Mouse (Mus musculus): ENCODE data around the gene Olfr284. TPM values are rescaled to one million over a fixed set of nuclear protein-coding genes. Genes with fewer than 3 reads are reported as not detected.

The Olfr284 gene
- not detected for total RNA-seq (2021)
- not detected in 2 replicates for polyA plus RNA-seq (2012; rRNA removed)
- long read RNA-seq = 0 reads

GRCm38 (mm10) chr15:98340887-98341286, at the start of gene Olfr284:
Gene Olfr284 (minus strand): TSS chr15:98340987.
- DNase-seq = no peak

- peak; percentile 87 for DNase-seq
Observed at GRCm38 (mm10) chr15:98389796-98390195, 49.0 kb upstream of the Olfr284 start.

- no peak for DNase-seq
Observed at GRCm38 (mm10) chr15:98387621-98388020, 46.8 kb upstream of the Olfr284 start.

- no peak for DNase-seq
Observed at GRCm38 (mm10) chr15:98380846-98381245, 40.1 kb upstream of the Olfr284 start, which contains the start of gene Olfr283. Gene Olfr283 (minus strand): TSS chr15:98380946.

GRCm38 (mm10) chr15:98378209-98378608, 37.4 kb upstream of the Olfr284 start:
- no peak for DNase-seq

- no peak for DNase-seq
Observed at GRCm38 (mm10) chr15:98317177-98317724, 23.5 kb downstream of the Olfr284 start, which contains the start of gene Olfr285. Gene Olfr285 (minus strand): TSS chr15:98317353.

- DNase-seq = no peak
Observed at GRCm38 (mm10) chr15:98315703-98316102, 25.1 kb downstream of the Olfr284 start.

GRCm38 (mm10) chr15:98295628-98296551, 44.9 kb downstream of the Olfr284 start, which contains the start of gene Zfp641:
Gene Zfp641 (minus strand): TSS chr15:98296161.
- peak; percentile 81 for DNase-seq

GRCm38 (mm10) chr15:98293651-98294050, 47.1 kb downstream of the Olfr284 start:
- DNase-seq = no peak

Other genes starting within 250 kb of the Olfr284 start
- 10 to 100 TPM; 46.1 to 73.6 TPM for gene Pfkm, start 248.4 kb downstream of the Olfr284 start, total RNA-seq (2021)
- 30.0 and 33.5 TPM in 2 replicates for gene Pfkm, start 248.4 kb downstream of the Olfr284 start, polyA plus RNA-seq (2012; rRNA removed)
- 10 to 100 TPM; 15.7 to 16.5 TPM for gene Senp1, start 247.2 kb downstream of the Olfr284 start, total RNA-seq (2021)
- gene Senp1, start 247.2 kb downstream of the Olfr284 start, polyA plus RNA-seq (2012; rRNA removed) = 4.1 and 5.1 TPM in 2 replicates
- 10 to 100 TPM; 37.3 to 43.0 TPM for gene Asb8, start 175.4 kb downstream of the Olfr284 start, total RNA-seq (2021)
- gene Asb8, start 175.4 kb downstream of the Olfr284 start, polyA plus RNA-seq (2012; rRNA removed) = 25.3 and 28.5 TPM in 2 replicates
- gene Ccdc184, start 173.8 kb downstream of the Olfr284 start, total RNA-seq (2021) = under 1 TPM; 0.75 to 0.90 TPM
- 1.0 and 1.5 TPM in 2 replicates for gene Ccdc184, start 173.8 kb downstream of the Olfr284 start, polyA plus RNA-seq (2012; rRNA removed)
- not detected for gene Olfr288, start 145.4 kb downstream of the Olfr284 start, total RNA-seq (2021)
- gene Olfr288, start 145.4 kb downstream of the Olfr284 start, polyA plus RNA-seq (2012; rRNA removed) = not detected in 2 replicates
- not detected for gene Gm44579, start 120.0 kb downstream of the Olfr284 start, total RNA-seq (2021)
- not detected in 2 replicates for gene Gm44579, start 120.0 kb downstream of the Olfr284 start, polyA plus RNA-seq (2012; rRNA removed)
- gene Olfr287, start 119.9 kb downstream of the Olfr284 start, total RNA-seq (2021) = not detected
- not detected in 2 replicates for gene Olfr287, start 119.9 kb downstream of the Olfr284 start, polyA plus RNA-seq (2012; rRNA removed)
- not detected for gene Olfr286, start 106.5 kb downstream of the Olfr284 start, total RNA-seq (2021)
- not detected in 2 replicates for gene Olfr286, start 106.5 kb downstream of the Olfr284 start, polyA plus RNA-seq (2012; rRNA removed)
- not detected for gene H1fnt, start 83.7 kb downstream of the Olfr284 start, total RNA-seq (2021)
- gene H1fnt, start 83.7 kb downstream of the Olfr284 start, polyA plus RNA-seq (2012; rRNA removed) = not detected in 2 replicates
- 1 to 10 TPM; 3.2 to 3.8 TPM for gene Zfp641, start 44.8 kb downstream of the Olfr284 start, total RNA-seq (2021)
- 2.3 and 2.5 TPM in 2 replicates for gene Zfp641, start 44.8 kb downstream of the Olfr284 start, polyA plus RNA-seq (2012; rRNA removed)
- not detected for gene Olfr285, start 23.6 kb downstream of the Olfr284 start, total RNA-seq (2021)
- not detected in 2 replicates for gene Olfr285, start 23.6 kb downstream of the Olfr284 start, polyA plus RNA-seq (2012; rRNA removed)
- not detected for gene Olfr283, start 40.0 kb upstream of the Olfr284 start, total RNA-seq (2021)
- gene Olfr283, start 40.0 kb upstream of the Olfr284 start, polyA plus RNA-seq (2012; rRNA removed) = not detected in 2 replicates
- gene Olfr282, start 90.2 kb upstream of the Olfr284 start, total RNA-seq (2021) = not detected
- not detected in 2 replicates for gene Olfr282, start 90.2 kb upstream of the Olfr284 start, polyA plus RNA-seq (2012; rRNA removed)
- not detected for gene Olfr281, start 111.6 kb upstream of the Olfr284 start, total RNA-seq (2021)
- not detected in 2 replicates for gene Olfr281, start 111.6 kb upstream of the Olfr284 start, polyA plus RNA-seq (2012; rRNA removed)
- gene OR5BS1P, start 128.9 kb upstream of the Olfr284 start, total RNA-seq (2021) = not detected
- gene OR5BS1P, start 128.9 kb upstream of the Olfr284 start, polyA plus RNA-seq (2012; rRNA removed) = not detected in 2 replicates
- gene Lalba, start 141.7 kb upstream of the Olfr284 start, total RNA-seq (2021) = not detected
- gene Lalba, start 141.7 kb upstream of the Olfr284 start, polyA plus RNA-seq (2012; rRNA removed) = not detected in 2 replicates
- not detected for gene Olfr279, start 151.4 kb upstream of the Olfr284 start, total RNA-seq (2021)
- gene Olfr279, start 151.4 kb upstream of the Olfr284 start, polyA plus RNA-seq (2012; rRNA removed) = not detected in 2 replicates
- gene Kansl2, start 193.3 kb upstream of the Olfr284 start, total RNA-seq (2021) = 10 to 100 TPM; 70.7 to 99.0 TPM
- gene Kansl2, start 193.3 kb upstream of the Olfr284 start, polyA plus RNA-seq (2012; rRNA removed) = 44.6 and 49.5 TPM in 2 replicates
- gene Ccnt1, start 229.9 kb upstream of the Olfr284 start, total RNA-seq (2021) = 10 to 100 TPM; 42.2 to 66.4 TPM
- 3.9 and 5.8 TPM in 2 replicates for gene Ccnt1, start 229.9 kb upstream of the Olfr284 start, polyA plus RNA-seq (2012; rRNA removed)
- gene 4930415O20Rik, start 230.0 kb upstream of the Olfr284 start, total RNA-seq (2021) = under 1 TPM; 0.58 to 0.59 TPM
- gene 4930415O20Rik, start 230.0 kb upstream of the Olfr284 start, polyA plus RNA-seq (2012; rRNA removed) = 0.22 TPM in 1 of 2 replicates, not detected in the other

All from adrenal gland, adult 2 months (tissue).